Mouse (Mus musculus): ENCODE measurements around the gene Chst5. TPM values are rescaled to one million over a fixed set of nuclear protein-coding genes. Genes with fewer than 3 reads are reported as not detected.

Chst5 gene
- total and polyA plus RNA-seq, 3 experiments, result not detected

- no peak for DNase-seq (ENCODE audit: low read depth, low spot score)
Observed at GRCm38 (mm10) chr8:111912860-111913432, 2.7 kb upstream of the Chst5 start.

GRCm38 (mm10) chr8:111911572-111911971 is 1.3 kb upstream of the Chst5 start:
- Histone ChIP-seq H3K27ac (ENCODE audit: control insufficient read depth, low read depth, low read length) (no peak overlapping the region), H3K9me3 (replicated peaks; ENCODE audit: insufficient read depth, low read length) (no peaks in the 10 kb centered on the region), H3K27me3 (ENCODE audit: control insufficient read depth in 1 of 2, insufficient read depth in 2 of 2, low read length in 2 of 2) (no peaks in the 10 kb centered on the region), H3K9ac (ENCODE audit: control insufficient read depth, low read depth, low read length, poor library complexity, severe bottlenecking) (no peak overlapping the region), H3K79me2 (ENCODE audit: control insufficient read depth, insufficient read depth, low read length, poor library complexity) (no peaks in the 10 kb centered on the region), H3K4me1 (ENCODE audit: control insufficient read depth in 1 of 2, insufficient read depth in 2 of 2, low read length in 2 of 2) (no peaks in the 10 kb centered on the region), H3K4me3 (ENCODE audit: control insufficient read depth in 1 of 2, insufficient read depth in 1 of 2, low read depth in 2 of 2, low read length in 2 of 2) (no peak overlapping the region), H3K36me3 (ENCODE audit: control insufficient read depth in 1 of 2, insufficient read depth in 2 of 2, low read length in 2 of 2) (no peaks in the 10 kb centered on the region)
- TF ChIP-seq POLR2A (IDR thresholded peaks at IDR 0.05; ENCODE audit: control insufficient read depth in 1 of 2, insufficient read depth in 1 of 2, low read depth in 1 of 2, low read length in 2 of 2, poor library complexity in 1 of 2), result no peak
- TF ChIP-seq POLR2AphosphoS2 (IDR thresholded peaks at IDR 0.05; ENCODE audit: low read length), result no peak
- TF ChIP-seq HCFC1 (IDR thresholded peaks at IDR 0.05; ENCODE audit: low read depth, low read length), result no peak
- TF ChIP-seq GABPA (IDR thresholded peaks at IDR 0.05; ENCODE audit: low read depth, low read length), result no peak
- TF ChIP-seq MYC (IDR thresholded peaks at IDR 0.05; ENCODE audit: low read depth, low read length), result no peak
- TF ChIP-seq TCF12 (IDR thresholded peaks at IDR 0.05; ENCODE audit: low read depth, low read length), result no peak
- no peak for TF ChIP-seq ETS1 (IDR thresholded peaks at IDR 0.05; ENCODE audit: low read depth, low read length)
- no peak for TF ChIP-seq MYB (IDR thresholded peaks at IDR 0.05; ENCODE audit: low read depth, low read length)
- TF ChIP-seq JUND (IDR thresholded peaks at IDR 0.05; ENCODE audit: low read depth, low read length), result no peak
- no peak for DNase-seq (ENCODE audit: low read depth, low spot score)

More at GRCm38 (mm10) chr8:111912860-111913432, 2.7 kb upstream of the Chst5 start:
- TF ChIP-seq MYC (IDR thresholded peaks at IDR 0.05; ENCODE audit: low read depth, low read length) (no peak), ETS1 (IDR thresholded peaks at IDR 0.05; ENCODE audit: low read depth, low read length) (no peak), MAFK (IDR thresholded peaks at IDR 0.05; ENCODE audit: borderline replicate concordance, low read depth, low read length) (no peak), RAD21 (IDR thresholded peaks at IDR 0.05; ENCODE audit: low read depth, low read length) (no peak), RCOR1 (IDR thresholded peaks at IDR 0.05; ENCODE audit: low read depth, low read length) (no peak), ZC3H11A (IDR thresholded peaks at IDR 0.05; ENCODE audit: low read depth, low read length) (no peak)
- H3K9me3 ChIP-seq (replicated peaks; ENCODE audit: insufficient read depth, low read length), result no peaks in the 10 kb centered on the region
- no peaks in the 10 kb centered on the region for H3K27me3 ChIP-seq (ENCODE audit: control insufficient read depth in 1 of 2, insufficient read depth in 2 of 2, low read length in 2 of 2)
- no peaks in the 10 kb centered on the region for H3K36me3 ChIP-seq (ENCODE audit: control insufficient read depth in 1 of 2, insufficient read depth in 2 of 2, low read length in 2 of 2)
- no peaks in the 10 kb centered on the region for H3K79me2 ChIP-seq (ENCODE audit: control insufficient read depth, insufficient read depth, low read length, poor library complexity)
- H3K4me1 ChIP-seq (ENCODE audit: control insufficient read depth in 1 of 2, insufficient read depth in 2 of 2, low read length in 2 of 2), result no peaks in the 10 kb centered on the region
- H3K4me3 ChIP-seq (ENCODE audit: control insufficient read depth in 1 of 2, insufficient read depth in 1 of 2, low read depth in 2 of 2, low read length in 2 of 2), result no peak overlapping the region
- H3K27ac ChIP-seq (ENCODE audit: control insufficient read depth, low read depth, low read length), result no peak overlapping the region
- H3K9ac ChIP-seq (ENCODE audit: control insufficient read depth, low read depth, low read length, poor library complexity, severe bottlenecking), result no peak overlapping the region

GRCm38 (mm10) chr8:111905500-111906121 is 4.6 kb downstream of the Chst5 start:
- H3K27ac ChIP-seq (ENCODE audit: control insufficient read depth, low read depth, low read length), result no peak overlapping the region
- H3K9me3 ChIP-seq (replicated peaks; ENCODE audit: insufficient read depth, low read length), result no peaks in the 10 kb centered on the region
- no peak for DNase-seq (ENCODE audit: low read depth, low spot score)
- H3K4me1 ChIP-seq (ENCODE audit: control insufficient read depth in 1 of 2, insufficient read depth in 2 of 2, low read length in 2 of 2), result peaks cover 0 to 8% of the 10 kb centered on the region in 2 experiments; a peak in 2 of 4 replicates
- no peak overlapping the region for H3K4me3 ChIP-seq (ENCODE audit: control insufficient read depth in 1 of 2, insufficient read depth in 1 of 2, low read depth in 2 of 2, low read length in 2 of 2)
- no peak overlapping the region for H3K9ac ChIP-seq (ENCODE audit: control insufficient read depth, low read depth, low read length, poor library complexity, severe bottlenecking)
- no peaks in the 10 kb centered on the region for H3K27me3 ChIP-seq (ENCODE audit: control insufficient read depth in 1 of 2, insufficient read depth in 2 of 2, low read length in 2 of 2)
- H3K79me2 ChIP-seq (ENCODE audit: control insufficient read depth, insufficient read depth, low read length, poor library complexity), result no peaks in the 10 kb centered on the region
- peaks cover 0 to 4% of the 10 kb centered on the region in 2 experiments; a peak in 1 of 4 replicates for H3K36me3 ChIP-seq (ENCODE audit: control insufficient read depth in 1 of 2, insufficient read depth in 2 of 2, low read length in 2 of 2)
- no peak for TF ChIP-seq MAZ (IDR thresholded peaks at IDR 0.05; ENCODE audit: low read depth, low read length)
- no peak for TF ChIP-seq ZKSCAN1 (IDR thresholded peaks at IDR 0.05; ENCODE audit: low read depth, low read length)
- TF ChIP-seq SIN3A (IDR thresholded peaks at IDR 0.05; ENCODE audit: low read length), result no peak
- TF ChIP-seq JUND (IDR thresholded peaks at IDR 0.05; ENCODE audit: low read depth, low read length), result no peak
- TF ChIP-seq MAX (IDR thresholded peaks at IDR 0.05; ENCODE audit: low read length), result no peak
- no peak for TF ChIP-seq USF1 (IDR thresholded peaks at IDR 0.05; ENCODE audit: low read depth, low read length)
- no peak for TF ChIP-seq UBTF (IDR thresholded peaks at IDR 0.05; ENCODE audit: borderline replicate concordance, insufficient read depth, low read depth, low read length)
- TF ChIP-seq RCOR1 (IDR thresholded peaks at IDR 0.05; ENCODE audit: low read depth, low read length), result no peak
- no peak for TF ChIP-seq MEF2A (IDR thresholded peaks at IDR 0.05; ENCODE audit: extremely low read depth, insufficient replicate concordance, low read depth, low read length, poor library complexity, severe bottlenecking)
- no peak for TF ChIP-seq RAD21 (IDR thresholded peaks at IDR 0.05; ENCODE audit: low read depth, low read length)
- TF ChIP-seq TBP (IDR thresholded peaks at IDR 0.05; ENCODE audit: low read depth, low read length), result no peak
- no peak for TF ChIP-seq ZMIZ1 (IDR thresholded peaks at IDR 0.05; ENCODE audit: low read depth, low read length)
- TF ChIP-seq TCF12 (IDR thresholded peaks at IDR 0.05; ENCODE audit: low read depth, low read length), result no peak
- TF ChIP-seq HCFC1 (IDR thresholded peaks at IDR 0.05; ENCODE audit: low read depth, low read length), result no peak
- no peak for TF ChIP-seq GABPA (IDR thresholded peaks at IDR 0.05; ENCODE audit: low read depth, low read length)
